Mouse (Mus musculus) forebrain, postnatal 0 days (tissue): ENCODE data around the gene Gm20683. TPM values are rescaled to one million over a fixed set of nuclear protein-coding genes. Genes with fewer than 3 reads are reported as not detected.

Experiments
- ATAC-seq: fragments of 200-750 bp; cut with Nextera tagmentation; 2 replicates; pipeline ENCODE4 v1.8.0; 2017; ENCODE audit warnings: mild to moderate bottlenecking, moderate library complexity
- DNase-seq: peaks from one replicate; pipeline ENCODE4 v3.0.0-alpha.2; 2015
- H3K27ac ChIP-seq: fragments of 300-500 bp; sonication (generic); 2 replicates; pipeline ENCODE4 v1.5.1; 2014; ENCODE audit warnings: low read depth, mild to moderate bottlenecking, antibody characterized with exemption, low read length, moderate library complexity, mixed read lengths
- H3K27me3 ChIP-seq: fragments of 300-500 bp; sonication (generic); 2 replicates; pipeline ENCODE4 v1.6.1; 2014; ENCODE audit warnings: mild to moderate bottlenecking, low read length, mixed read lengths; ENCODE audit not compliant: insufficient read depth
- H3K36me3 ChIP-seq: fragments of 300-500 bp; sonication (generic); 2 replicates; pipeline ENCODE4 v1.6.1; 2014; ENCODE audit warnings: mild to moderate bottlenecking, moderate library complexity; ENCODE audit not compliant: insufficient read depth
- H3K4me1 ChIP-seq: fragments of 300-500 bp; sonication (generic); 2 replicates; pipeline ENCODE4 v1.6.1; 2014; ENCODE audit warnings: antibody characterized with exemption; ENCODE audit not compliant: insufficient read depth
- H3K4me2 ChIP-seq: fragments of 300-500 bp; sonication (generic); 2 replicates; pipeline ENCODE4 v1.6.1; 2014; ENCODE audit warnings: low read depth, mild to moderate bottlenecking, moderate library complexity
- H3K4me3 ChIP-seq: fragments of 300-500 bp; sonication (generic); 2 replicates; pipeline ENCODE4 v1.5.1; 2014; ENCODE audit warnings: low read depth, low read length, mixed read lengths
- H3K9ac ChIP-seq: fragments of 300-500 bp; sonication (generic); 2 replicates; pipeline ENCODE4 v1.6.1; 2014; ENCODE audit warnings: mild to moderate bottlenecking
- H3K9me3 ChIP-seq: fragments of 300-500 bp; sonication (generic); 2 replicates; pipeline ENCODE4 v1.6.1; 2016; ENCODE audit warnings: low read length
- CTCF ChIP-seq: sonication (generic); IDR thresholded peaks from 2 replicates; pipeline ENCODE4 v1.5.1; 2016; ENCODE audit warnings: antibody characterized with exemption, control low read depth, low read depth
- WGBS: fragments of 180-500 bp; shearing (Covaris S2); extraction: QIAGEN DNeasy Blood & Tissue Kit; methylation state at CpG from one replicate; pipeline ENCODE4 v1.1.7; 2014; 5-methylcytosine and 5-hydroxymethylcytosine counted together
- polyA plus RNA-seq: library from polyadenylated mRNA; unstranded; fragments of >200 nt; fragmentation: Nextera tagmentation; extraction: Ambion mirVana; gene quantifications from 2 replicates; pipeline ENCODE4 v1.2.1, GENCODE M21; 2015
- total RNA-seq: library from RNA; depleted of rRNA; stranded (reverse); fragments of >200 nt; gene quantifications from 2 replicates; pipeline ENCODE4 v1.2.3, GENCODE M21; 2014

The Gm20683 gene
- total and polyA plus RNA-seq, 2 experiments from 2014 or later, result 12.3 to 23.8 TPM

DNA sequence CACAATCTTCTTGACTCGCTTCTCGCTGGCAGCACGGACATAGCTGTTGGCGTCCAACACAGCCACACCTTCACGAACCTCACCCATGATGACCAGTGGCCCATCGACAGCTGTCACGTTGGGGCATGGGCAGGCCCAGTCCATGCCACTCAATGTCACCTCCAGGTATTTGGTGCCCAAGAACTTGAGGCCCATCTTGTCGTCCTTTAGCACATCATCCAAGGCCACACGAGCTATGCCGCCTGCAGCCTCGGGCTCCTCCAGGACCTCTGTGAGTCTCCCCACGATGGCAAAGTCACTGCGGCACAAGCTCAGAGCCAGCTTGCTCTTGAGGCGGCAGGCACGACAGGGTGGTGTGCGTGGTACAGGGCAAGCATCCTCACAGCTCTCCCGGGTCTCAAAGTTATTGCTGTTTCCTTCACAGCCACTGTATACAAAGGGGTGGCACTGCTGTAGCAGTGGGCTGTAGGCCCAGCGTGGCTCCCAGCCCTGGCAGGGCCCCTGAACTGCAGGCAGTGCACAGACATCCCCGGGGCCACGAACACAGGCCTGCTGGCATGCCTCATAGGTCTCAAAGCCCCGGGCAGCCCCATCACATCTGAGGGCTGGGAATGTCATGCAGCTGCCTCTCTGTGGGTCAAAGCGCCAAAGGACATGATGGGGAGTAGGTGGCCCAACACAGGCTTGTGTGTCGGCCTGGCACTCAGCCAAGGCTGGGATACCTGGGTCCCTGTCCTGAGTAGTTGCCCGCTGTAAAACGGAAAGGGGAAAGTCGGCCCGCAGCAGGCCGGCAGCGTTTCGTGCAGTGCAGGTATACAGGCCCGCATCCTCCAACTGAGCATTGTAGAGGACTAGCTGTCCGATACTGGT lies 36.4 kb upstream of the Gm20683 start:
- Histone ChIP-seq H3K4me3 (no peak overlapping the region), H3K27ac (no peak overlapping the region), H3K27me3 (no peaks in the 10 kb centered on the region), H3K4me1 (peaks cover 12% of the 10 kb centered on the region; the same call in 1 of the 2 replicates), H3K9me3 (no peaks in the 10 kb centered on the region), H3K9ac (no peak overlapping the region), H3K4me2 (no peak overlapping the region), H3K36me3 (peaks cover 16% of the 10 kb centered on the region)
- no peak for DNase-seq
- no peak for ATAC-seq
- WGBS, result 93% methylated on average over 32 of the region's 32 CpGs
- no peak for TF ChIP-seq CTCF

DNA sequence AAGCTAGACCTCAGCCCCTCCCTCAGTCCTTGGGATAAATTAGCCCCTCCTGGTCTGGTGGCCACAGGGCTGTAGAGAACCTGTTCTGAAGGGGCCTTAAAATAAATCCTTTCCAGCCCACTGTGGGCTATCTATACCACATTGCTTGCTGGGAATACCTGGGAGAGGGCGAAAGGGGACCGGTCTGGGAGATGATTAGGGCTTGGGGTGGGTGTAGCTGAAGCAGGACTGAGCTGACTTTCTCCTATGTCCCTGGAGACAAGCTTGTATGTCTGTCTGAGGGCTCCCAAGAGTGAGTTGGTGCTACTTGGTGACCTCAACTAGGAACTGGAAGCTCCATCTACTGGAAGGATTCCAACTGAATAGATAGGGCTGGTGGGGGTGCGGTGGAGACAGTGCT lies 35.5 kb upstream of the Gm20683 start:
- no peaks in the 10 kb centered on the region for H3K27me3 ChIP-seq
- no peaks in the 10 kb centered on the region for H3K9me3 ChIP-seq
- no peak for TF ChIP-seq CTCF
- H3K4me2 ChIP-seq, result no peak overlapping the region
- WGBS, result 97% methylated on average over 3 of the region's 3 CpGs
- DNase-seq, result no peak
- no peak overlapping the region for H3K27ac ChIP-seq
- H3K36me3 ChIP-seq, result peaks cover 11% of the 10 kb centered on the region
- no peak for ATAC-seq
- no peak overlapping the region for H3K9ac ChIP-seq
- peaks cover 12% of the 10 kb centered on the region; the same call in 1 of the 2 replicates for H3K4me1 ChIP-seq
- no peak overlapping the region for H3K4me3 ChIP-seq

DNA sequence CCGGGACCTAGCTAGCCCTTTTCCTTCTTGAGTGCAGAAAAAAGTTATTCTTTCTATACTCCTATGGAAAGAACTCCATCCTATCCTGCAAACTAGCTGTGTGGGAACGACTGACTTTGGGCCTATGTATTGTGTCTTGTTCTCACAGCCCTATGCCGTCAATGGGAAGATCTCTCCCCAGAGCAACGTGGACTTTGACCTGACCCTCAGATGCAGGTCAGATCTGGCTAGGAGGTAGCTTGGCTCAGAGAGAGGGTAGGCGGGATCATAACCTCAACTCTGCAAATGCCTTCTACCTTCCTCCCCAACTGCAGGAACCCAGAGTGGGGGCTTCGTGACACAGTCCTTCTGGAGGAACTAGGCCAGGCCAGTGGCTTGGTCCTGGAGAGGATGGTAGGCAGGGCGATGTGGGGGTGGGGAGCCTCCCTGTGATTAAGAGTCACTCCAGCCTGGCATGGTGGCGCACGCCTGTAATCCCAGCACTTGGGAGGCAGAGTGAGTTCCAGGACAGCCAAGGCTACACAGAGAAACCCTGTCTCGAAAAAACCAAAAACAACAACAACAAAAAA lies 34.9 kb upstream of the Gm20683 start:
- 69% methylated on average over 10 of the region's 10 CpGs for WGBS

DNA sequence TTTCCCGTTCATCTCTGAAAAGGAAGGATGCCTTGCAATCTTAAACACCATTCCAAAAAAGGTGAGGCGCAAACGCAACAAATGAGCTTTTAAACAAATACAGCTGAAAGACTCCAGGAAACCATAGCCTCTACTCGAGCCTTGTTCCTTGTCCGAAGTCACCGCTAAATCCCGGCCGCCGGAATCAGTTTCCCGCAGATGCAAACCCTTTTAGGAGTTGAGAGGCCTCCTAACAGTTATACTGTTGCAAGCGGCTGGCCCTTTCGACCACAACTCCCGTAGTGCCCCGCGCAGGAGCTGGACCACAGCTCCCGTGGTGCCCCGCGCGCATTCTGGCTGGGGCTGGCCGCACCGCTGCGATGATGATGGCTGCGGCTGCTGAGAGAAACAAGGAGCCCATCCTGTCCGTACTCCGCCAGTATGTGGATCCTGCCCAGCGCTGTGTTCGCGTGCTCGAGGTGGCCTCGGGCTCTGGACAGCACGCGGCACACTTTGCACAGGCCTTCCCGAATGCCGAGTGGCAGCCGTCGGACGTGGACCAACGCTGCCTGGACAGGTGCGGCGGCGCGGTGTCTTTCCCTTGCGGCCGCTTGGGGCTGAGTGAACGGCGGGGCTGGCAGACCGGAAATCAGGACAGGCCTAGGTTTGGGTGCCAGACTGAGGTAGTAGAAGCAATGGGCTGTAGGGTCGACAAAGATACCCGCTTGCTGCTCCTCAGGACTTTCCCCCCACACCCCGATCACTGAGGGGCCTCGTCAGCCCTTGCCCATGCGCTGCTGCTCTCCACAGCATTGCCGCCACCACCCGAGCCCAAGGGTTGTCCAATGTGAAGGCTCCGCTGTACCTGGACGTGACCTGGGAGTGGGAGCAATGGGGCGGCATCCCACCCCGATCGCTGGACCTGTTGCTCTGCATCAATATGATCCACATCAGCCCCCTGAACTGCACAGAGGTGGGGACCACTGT lies 33.9 kb upstream of the Gm20683 start:
- peaks cover 12% of the 10 kb centered on the region; the same call in 1 of the 2 replicates for H3K4me1 ChIP-seq
- ATAC-seq (peak; percentile 95), DNase-seq (peak; percentile 93)
- 1% methylated on average over 59 of the region's 59 CpGs for WGBS
- H3K36me3 ChIP-seq, result peaks cover 11% of the 10 kb centered on the region; the same call in 1 of the 2 replicates
- peak overlapping the region; percentile 70 for H3K4me2 ChIP-seq
- peak; percentile 55 for TF ChIP-seq CTCF
- peak overlapping the region; percentile 69 for H3K4me3 ChIP-seq
- H3K9me3 ChIP-seq, result no peaks in the 10 kb centered on the region
- H3K27ac ChIP-seq, result peak overlapping the region; percentile 96
- H3K27me3 ChIP-seq, result no peaks in the 10 kb centered on the region
- peak overlapping the region; percentile 89 for H3K9ac ChIP-seq

More for the DNA sequence above, 34.9 kb upstream of the Gm20683 start:
- H3K4me2 ChIP-seq, result peak overlapping the region; percentile 70
- H3K36me3 ChIP-seq, result peaks cover 11% of the 10 kb centered on the region
- no peaks in the 10 kb centered on the region for H3K9me3 ChIP-seq
- TF ChIP-seq CTCF, result no peak
- ATAC-seq (no peak), DNase-seq (no peak)
- peaks cover 12% of the 10 kb centered on the region; the same call in 1 of the 2 replicates for H3K4me1 ChIP-seq
- H3K27me3 ChIP-seq, result no peaks in the 10 kb centered on the region
- H3K9ac ChIP-seq, result peak overlapping the region; percentile 89
- H3K27ac ChIP-seq, result peak overlapping the region; percentile 96
- H3K4me3 ChIP-seq, result peak overlapping the region; percentile 69

DNA sequence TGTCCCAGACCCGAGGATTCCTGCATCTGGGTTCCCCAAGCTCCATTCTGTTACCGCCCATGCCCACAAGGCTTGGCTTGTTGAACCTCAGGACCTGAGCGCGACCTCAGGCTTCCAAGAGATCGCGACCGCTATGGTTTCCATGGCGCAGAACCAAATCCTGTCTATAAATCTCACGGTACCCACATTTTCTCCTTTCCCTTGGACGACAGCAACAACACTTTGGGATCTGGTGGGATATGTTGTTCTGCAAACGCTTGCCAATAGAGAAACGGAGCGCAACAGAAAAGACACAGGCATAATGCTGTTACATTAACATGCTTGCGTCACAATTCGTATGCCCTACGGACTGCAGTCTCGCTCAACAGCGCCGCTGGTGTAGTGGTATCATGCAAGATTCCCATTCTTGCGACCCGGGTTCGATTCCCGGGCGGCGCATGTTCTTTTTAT lies 33.2 kb upstream of the Gm20683 start, which contains the start of gene Mettl26:
Gene Mettl26, plus strand, starts transcription at position 354 of the 450 bp plus-strand sequence.
- Histone ChIP-seq H3K4me1 (peaks cover 12% of the 10 kb centered on the region; the same call in 1 of the 2 replicates), H3K4me3 (peak within 1 kb of the TSS; percentile 69), H3K27ac (peak within 1 kb of the TSS; percentile 96), H3K4me2 (peak within 1 kb of the TSS; percentile 70), H3K9ac (peak within 1 kb of the TSS; percentile 89), H3K36me3 (peaks cover 11% of the 10 kb centered on the region; the same call in 1 of the 2 replicates), H3K9me3 (no peaks in the 10 kb centered on the region), H3K27me3 (no peaks in the 10 kb centered on the region)
- peak; percentile 49 for TF ChIP-seq CTCF
- DNase-seq (peak; percentile 99), ATAC-seq (peak; percentile 86)
- under 1% methylated on average over 25 of the region's 25 CpGs for WGBS

DNA sequence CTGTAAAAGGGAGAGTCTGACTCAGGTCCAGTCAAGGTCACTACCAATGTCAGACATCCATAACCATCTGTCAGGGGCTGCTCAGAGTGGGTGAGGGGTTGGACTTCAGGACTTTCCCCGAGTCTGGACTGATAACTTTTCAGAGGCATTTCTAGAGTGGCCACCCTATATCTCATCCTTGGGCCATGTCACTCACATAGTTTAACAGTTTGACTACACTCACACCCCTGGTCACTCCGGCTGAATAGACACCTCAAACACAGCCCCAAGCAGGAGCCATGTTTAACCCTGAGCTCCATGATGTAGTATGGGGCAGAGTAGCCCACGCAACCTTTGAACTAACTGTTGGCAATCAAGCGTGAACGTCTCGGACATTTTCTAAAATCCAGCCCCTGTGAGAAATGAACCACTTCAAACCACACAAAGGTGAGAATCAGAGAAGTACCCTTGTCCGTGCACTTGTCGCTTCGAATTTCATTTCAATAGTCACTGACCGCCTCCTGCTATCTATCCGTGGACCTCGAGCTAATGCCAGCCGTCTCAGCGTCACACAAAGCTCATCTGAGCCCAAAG lies 32.7 kb upstream of the Gm20683 start:
- peaks cover 11% of the 10 kb centered on the region; the same call in 1 of the 2 replicates for H3K36me3 ChIP-seq
- H3K4me1 ChIP-seq, result peaks cover 12% of the 10 kb centered on the region; the same call in 1 of the 2 replicates
- ATAC-seq (no peak), DNase-seq (no peak)
- H3K9me3 ChIP-seq, result no peaks in the 10 kb centered on the region
- H3K27ac ChIP-seq, result peak overlapping the region; percentile 96
- WGBS, result 4% methylated on average over 14 of the region's 14 CpGs
- H3K4me2 ChIP-seq, result peak overlapping the region; percentile 70
- H3K9ac ChIP-seq, result peak overlapping the region; percentile 89
- no peaks in the 10 kb centered on the region for H3K27me3 ChIP-seq
- no peak; the same call in 1 of the 2 replicates for TF ChIP-seq CTCF
- peak overlapping the region; percentile 69 for H3K4me3 ChIP-seq
